Mouse (Mus musculus) heart, postnatal 0 days (tissue): ENCODE measurements around the gene Myo5a.

Experiments used
- CTCF ChIP-seq: IDR thresholded peaks from 2 replicates; pipeline ENCODE4 v1.5.1; 2016; ENCODE audit warnings: antibody characterized with exemption, control low read depth, low read depth
- EP300 ChIP-seq: IDR thresholded peaks from 2 replicates; pipeline ENCODE4 v1.6.1; 2016; ENCODE audit warnings: antibody characterized with exemption, low read depth

GRCm38 (mm10) chr9:75038357-75038688 lies 32.5 kb upstream of the Myo5a start:
- no peak for TF ChIP-seq EP300
- no peak for TF ChIP-seq CTCF
